Mouse (Mus musculus) midbrain, embryonic 14.5 days (tissue): ENCODE data around the gene Prdx3. TPM values are rescaled to one million over a fixed set of nuclear protein-coding genes. Genes with fewer than 3 reads are reported as not detected.

Experiments used
- ATAC-seq: fragments of 200-750 bp; cut with Nextera tagmentation; 2 replicates; pipeline ENCODE4 v1.8.0; 2017; ENCODE audit warnings: moderate number of reproducible peaks, moderate library complexity; ENCODE audit not compliant: low FRiP score, low TSS enrichment
- DNase-seq: peaks from one replicate; pipeline ENCODE4 v3.0.0-alpha.2; 2015
- H3K27ac ChIP-seq: fragments of 300-500 bp; sonication (generic); replicated peaks from 2 replicates; pipeline ENCODE4 v1.5.1; 2014; ENCODE audit warnings: mild to moderate bottlenecking, low read depth, low read length, moderate library complexity
- H3K27me3 ChIP-seq: fragments of 300-500 bp; sonication (generic); 2 replicates; pipeline ENCODE4 v1.6.1; 2014; ENCODE audit warnings: low read length, control low read depth, mixed read lengths; ENCODE audit not compliant: control insufficient read depth, insufficient read depth
- H3K36me3 ChIP-seq: fragments of 300-500 bp; sonication (generic); 2 replicates; pipeline ENCODE4 v1.6.1; 2014; ENCODE audit warnings: low read length, control low read depth; ENCODE audit not compliant: control insufficient read depth, insufficient read depth
- H3K4me1 ChIP-seq: fragments of 300-500 bp; sonication (generic); 2 replicates; pipeline ENCODE4 v1.6.1; 2014; ENCODE audit warnings: mild to moderate bottlenecking, antibody characterized with exemption, low read length, control low read depth; ENCODE audit not compliant: control insufficient read depth, insufficient read depth
- H3K4me2 ChIP-seq: fragments of 300-500 bp; sonication (generic); 2 replicates; pipeline ENCODE4 v1.6.1; 2014; ENCODE audit warnings: mild to moderate bottlenecking, low read length, moderate library complexity
- H3K4me3 ChIP-seq: fragments of 300-500 bp; sonication (generic); replicated peaks from 2 replicates; pipeline ENCODE4 v1.5.1; 2014; ENCODE audit warnings: low read depth, low read length
- H3K9ac ChIP-seq: fragments of 300-500 bp; sonication (generic); replicated peaks from 2 replicates; pipeline ENCODE4 v1.6.1; 2014; ENCODE audit warnings: mild to moderate bottlenecking, low read length, moderate library complexity
- H3K9me3 ChIP-seq: fragments of 300-500 bp; sonication (generic); 2 replicates; pipeline ENCODE4 v1.6.1; 2016; ENCODE audit warnings: low read length, control low read depth, mixed read lengths; ENCODE audit not compliant: control insufficient read depth
- WGBS: fragments of 180-500 bp; shearing (Covaris S2); extraction: QIAGEN DNeasy Blood & Tissue Kit; methylation state at CpG from one replicate; pipeline ENCODE4 v1.1.7; 2014; 5-methylcytosine and 5-hydroxymethylcytosine counted together
- polyA plus RNA-seq: library from polyadenylated mRNA; unstranded; fragments of >200 nt; fragmentation: Nextera tagmentation; extraction: Ambion mirVana; gene quantifications from 2 replicates; pipeline ENCODE4 v1.2.1, GENCODE M21; 2014

The Prdx3 gene
- polyA plus RNA-seq, 1 experiment from 2014 or later = 105 TPM

- Histone ChIP-seq H3K36me3 (peaks cover 72% of the 10 kb centered on the region), H3K9me3 (no peaks in the 10 kb centered on the region), H3K9ac (no peak overlapping the region), H3K27ac (no peak overlapping the region), H3K4me1 (no peaks in the 10 kb centered on the region), H3K27me3 (no peaks in the 10 kb centered on the region), H3K4me3 (no peak overlapping the region), H3K4me2 (no peak overlapping the region)
- DNase-seq (no peak), ATAC-seq (no peak)
- WGBS = 95% methylated on average over 6 of the region's 6 CpGs
These were observed 55.7 kb downstream of the Prdx3 start for GRCm38 (mm10) chr19:60818677-60819076.

Other genes with a start within 250 kb of the Prdx3 start
- 23.0 and 30.5 TPM in 2 replicates for gene Nanos1, start 118.6 kb downstream of the Prdx3 start, polyA plus RNA-seq
- gene Eif3a, start 83.9 kb downstream of the Prdx3 start, polyA plus RNA-seq = 122 and 140 TPM in 2 replicates
- gene Fam45a, start 63.0 kb downstream of the Prdx3 start, polyA plus RNA-seq = 48.4 and 52.5 TPM in 2 replicates
- gene Sfxn4, start 13.1 kb downstream of the Prdx3 start, polyA plus RNA-seq = 10.8 and 12.9 TPM in 2 replicates
- gene Grk5, start 15.2 kb upstream of the Prdx3 start, polyA plus RNA-seq = 3.6 and 3.7 TPM in 2 replicates